Mouse (Mus musculus) heart, embryonic 16.5 days (tissue): ENCODE data around the gene C1qtnf9. TPM values are rescaled to one million over a fixed set of nuclear protein-coding genes. Genes with fewer than 3 reads are reported as not detected.

ENCODE experiments used
- ATAC-seq: fragments of 200-750 bp; cut with Nextera tagmentation; replicated peaks from 2 replicates; pipeline ENCODE4 v1.8.0; 2017; ENCODE audit warnings: moderate number of reproducible peaks; ENCODE audit not compliant: insufficient read depth, low FRiP score; ENCODE audit errors: extremely low read depth
- H3K27ac ChIP-seq: fragments of 300-500 bp; sonication (generic); 2 replicates; pipeline ENCODE4 v1.5.1; 2014; ENCODE audit warnings: mild to moderate bottlenecking, low read length, control low read depth, moderate library complexity
- H3K27me3 ChIP-seq: fragments of 300-500 bp; sonication (generic); 2 replicates; pipeline ENCODE4 v1.6.1; 2014; ENCODE audit warnings: low read length, mixed read lengths; ENCODE audit not compliant: control insufficient read depth, insufficient read depth
- H3K36me3 ChIP-seq: fragments of 300-500 bp; sonication (generic); 2 replicates; pipeline ENCODE4 v1.6.1; 2014; ENCODE audit not compliant: control insufficient read depth, insufficient read depth
- H3K4me1 ChIP-seq: fragments of 300-500 bp; sonication (generic); 2 replicates; pipeline ENCODE4 v1.6.1; 2014; ENCODE audit warnings: low read length, mixed read lengths; ENCODE audit not compliant: control insufficient read depth, insufficient read depth
- H3K4me2 ChIP-seq: fragments of 300-500 bp; sonication (generic); 2 replicates; pipeline ENCODE4 v1.6.1; 2014; ENCODE audit warnings: low read depth, mild to moderate bottlenecking, control low read depth, low read length
- H3K4me3 ChIP-seq: fragments of 300-500 bp; sonication (generic); 2 replicates; pipeline ENCODE4 v1.5.1; 2014; ENCODE audit warnings: mild to moderate bottlenecking, control low read depth, low read length
- H3K9ac ChIP-seq: fragments of 300-500 bp; sonication (generic); 2 replicates; pipeline ENCODE4 v1.6.1; 2014; ENCODE audit warnings: low read length, control low read depth
- H3K9me3 ChIP-seq: fragments of 300-500 bp; sonication (generic); replicated peaks from 2 replicates; pipeline ENCODE4 v1.6.1; 2016; ENCODE audit warnings: low read length; ENCODE audit not compliant: control insufficient read depth
- WGBS: fragments of 180-500 bp; shearing (Covaris S2); extraction: QIAGEN DNeasy Blood & Tissue Kit; methylation state at CpG from one replicate; pipeline ENCODE4 v1.1.7; 2014; 5-methylcytosine and 5-hydroxymethylcytosine counted together
- polyA plus RNA-seq: library from polyadenylated mRNA; unstranded; fragments of >200 nt; fragmentation: Nextera tagmentation; extraction: Ambion mirVana; gene quantifications from 2 replicates; pipeline ENCODE4 v1.2.1, GENCODE M21; 2015

C1qtnf9 gene
- polyA plus RNA-seq, 1 experiment from 2014 or later, result 4.0 TPM

DNA sequence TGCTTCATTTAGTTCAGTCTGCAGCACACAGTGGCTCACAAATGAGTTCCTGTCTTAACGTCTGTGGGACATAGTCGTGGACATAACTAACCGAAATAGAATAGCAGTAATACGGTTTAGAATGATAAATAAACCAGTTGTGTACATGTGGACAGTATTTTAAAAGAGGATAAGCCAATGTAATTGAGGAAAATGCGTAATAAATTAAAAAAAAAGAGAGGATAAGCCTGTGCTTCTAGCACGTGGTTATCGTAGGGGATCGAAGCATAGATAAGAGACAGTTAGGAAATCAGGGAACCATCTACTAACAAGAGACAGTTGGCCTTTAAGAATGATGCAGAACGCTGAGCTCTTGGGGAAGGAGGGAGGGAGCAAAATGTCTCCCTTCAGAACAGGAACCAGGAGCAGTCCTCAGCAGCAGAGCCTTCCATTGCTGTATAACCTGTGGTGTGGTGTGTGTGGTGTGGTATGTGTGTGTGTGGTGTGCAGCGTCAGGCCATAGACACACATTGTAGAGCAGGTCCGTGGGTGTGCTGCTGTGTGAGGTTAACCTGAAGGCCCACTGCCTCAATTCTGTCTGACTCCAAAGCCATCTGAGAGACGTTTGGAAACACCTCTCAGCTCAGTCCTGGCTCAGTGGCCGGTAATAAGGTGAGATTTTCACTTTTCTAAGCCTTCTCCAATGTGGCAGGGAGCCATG is 31.9 kb upstream of the C1qtnf9 start:
- Histone ChIP-seq H3K9ac (peak overlapping the region; percentile 76), H3K4me1 (peaks cover 71% of the 10 kb centered on the region), H3K27me3 (no peaks in the 10 kb centered on the region), H3K4me2 (peak overlapping the region; percentile 63), H3K27ac (peak overlapping the region; percentile 96), H3K4me3 (peak overlapping the region; percentile 31), H3K9me3 (no peaks in the 10 kb centered on the region), H3K36me3 (no peaks in the 10 kb centered on the region)
- ATAC-seq, result no peak
- 35% methylated on average over 13 of the region's 13 CpGs for WGBS

DNA sequence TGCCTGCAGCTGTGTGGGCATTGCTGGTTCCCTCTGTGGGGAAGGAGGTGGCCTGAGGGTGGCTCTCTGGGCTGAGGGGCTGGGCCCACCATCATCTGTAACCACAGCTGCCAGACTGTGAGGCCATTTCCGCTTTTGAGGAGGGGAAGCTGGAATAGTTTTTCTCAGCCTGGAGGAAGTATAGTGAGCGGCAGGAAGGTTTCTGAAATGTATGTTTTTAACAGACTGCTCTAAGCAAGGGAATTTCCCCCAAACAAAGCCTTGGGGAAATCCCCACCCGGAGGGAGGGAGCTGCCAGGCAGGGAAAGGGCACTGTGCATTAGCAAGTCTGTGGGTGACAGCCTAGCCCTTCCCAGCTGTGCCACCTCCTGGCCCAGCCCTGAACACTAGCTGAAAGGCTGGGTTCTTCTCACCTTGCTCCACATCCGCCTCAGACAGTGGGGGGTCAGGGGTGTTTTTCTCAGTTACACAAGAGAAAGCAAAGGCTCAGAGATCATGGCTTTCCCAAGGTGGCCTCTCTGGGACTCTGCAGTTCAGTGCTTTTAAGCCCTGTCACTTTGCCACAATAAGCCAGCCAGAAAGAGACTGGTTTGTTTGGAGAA is 31.2 kb upstream of the C1qtnf9 start:
- Histone ChIP-seq H3K36me3 (no peaks in the 10 kb centered on the region), H3K4me2 (peak overlapping the region; percentile 63), H3K9me3 (no peaks in the 10 kb centered on the region), H3K9ac (peak overlapping the region; percentile 76), H3K4me3 (peak overlapping the region; percentile 31), H3K27me3 (no peaks in the 10 kb centered on the region), H3K4me1 (peaks cover 78% of the 10 kb centered on the region), H3K27ac (peak overlapping the region; percentile 96)
- 4% methylated on average over 4 of the region's 4 CpGs for WGBS
- 0 out of 2 replicates have a peak, but pooled peaks have one; percentile 15 for ATAC-seq

DNA sequence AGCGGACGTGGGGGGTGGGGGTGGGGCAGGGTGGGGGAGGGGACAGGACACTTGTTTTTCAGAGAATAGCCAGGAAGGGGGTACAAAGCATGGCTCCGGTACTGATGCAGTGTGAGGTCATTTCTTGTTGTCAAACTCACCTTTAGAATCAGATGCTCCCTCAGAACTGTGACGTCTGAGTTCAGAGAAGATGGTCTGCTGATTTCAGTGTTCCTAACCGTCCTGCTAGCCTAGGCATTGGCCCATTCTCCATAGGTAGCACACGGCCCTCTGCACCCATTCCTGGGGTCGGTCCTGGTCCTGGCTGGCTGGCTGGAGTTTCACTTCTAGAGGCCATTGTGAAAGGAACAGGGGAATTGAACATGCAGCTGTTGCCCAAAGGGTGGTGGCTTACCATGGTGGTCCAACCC is 30.7 kb upstream of the C1qtnf9 start:
- ATAC-seq, result no peak
- Histone ChIP-seq H3K4me1 (peaks cover 83% of the 10 kb centered on the region), H3K4me3 (peak overlapping the region; percentile 31; the same call in 1 of the 2 replicates), H3K27me3 (no peaks in the 10 kb centered on the region), H3K36me3 (no peaks in the 10 kb centered on the region), H3K27ac (peak overlapping the region; percentile 96), H3K9me3 (no peaks in the 10 kb centered on the region), H3K4me2 (peak overlapping the region; percentile 63), H3K9ac (0 out of 2 replicates have a peak overlapping the region, but pooled peaks have one; percentile 0)
- 21% methylated on average over 7 of the region's 7 CpGs for WGBS

DNA sequence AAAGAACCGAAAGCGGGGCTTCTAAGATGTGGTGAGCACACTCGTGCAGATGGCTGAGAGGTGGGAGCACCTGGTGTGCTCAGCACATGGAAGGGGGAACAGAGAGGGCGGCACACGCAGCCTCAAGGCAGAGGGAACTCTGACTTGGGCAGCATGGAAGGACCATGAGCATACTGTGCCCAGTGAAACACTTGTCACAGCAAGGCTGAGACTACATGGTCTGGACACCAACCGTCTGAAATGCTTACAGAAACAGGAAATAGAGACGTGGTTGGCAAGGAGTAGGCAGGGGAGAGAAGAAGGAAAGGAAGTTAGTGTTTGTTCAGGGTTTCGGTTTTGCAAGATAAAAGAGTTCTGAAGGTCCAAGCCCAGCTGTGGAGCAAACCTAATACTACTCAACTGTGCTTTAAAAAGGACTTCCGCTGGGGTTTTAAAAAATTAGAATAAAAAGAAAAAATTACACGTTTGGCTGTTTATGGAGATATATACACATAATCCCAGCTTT is 29.4 kb upstream of the C1qtnf9 start:
- no peaks in the 10 kb centered on the region for H3K27me3 ChIP-seq
- peak overlapping the region; percentile 96 for H3K27ac ChIP-seq
- H3K9me3 ChIP-seq, result no peaks in the 10 kb centered on the region
- H3K4me1 ChIP-seq, result peaks cover 90% of the 10 kb centered on the region
- H3K4me3 ChIP-seq, result no peak overlapping the region
- 53% methylated on average over 10 of the region's 10 CpGs for WGBS
- no peak for ATAC-seq
- H3K9ac ChIP-seq, result peak overlapping the region; percentile 50
- no peaks in the 10 kb centered on the region for H3K36me3 ChIP-seq
- H3K4me2 ChIP-seq, result peak overlapping the region; percentile 27

DNA sequence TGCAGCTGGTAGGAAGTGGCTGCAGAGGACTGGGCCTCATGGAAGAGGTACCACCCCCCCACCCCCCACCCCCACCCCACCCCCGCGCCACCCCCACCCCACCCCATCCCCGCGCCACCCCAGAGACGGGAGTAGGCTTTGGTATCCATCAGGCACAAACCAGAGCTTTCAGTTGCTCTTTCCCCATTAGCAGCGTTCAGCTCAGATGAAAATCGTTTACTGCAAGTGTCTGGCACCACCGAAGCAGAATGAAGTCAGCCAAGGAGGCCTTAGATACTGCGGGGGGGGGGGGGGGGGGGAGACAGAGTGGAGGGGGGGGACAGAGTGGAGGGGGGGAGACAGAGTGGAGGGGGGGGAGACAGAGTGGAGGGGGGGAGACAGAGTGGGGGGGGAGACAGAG is 28.8 kb upstream of the C1qtnf9 start:
- 10% methylated on average over 7 of the region's 9 CpGs for WGBS
- Histone ChIP-seq H3K4me3 (no peak overlapping the region), H3K27me3 (no peaks in the 10 kb centered on the region), H3K27ac (peak overlapping the region; percentile 96), H3K4me2 (0 out of 2 replicates have a peak overlapping the region, but pooled peaks have one; percentile 6), H3K9ac (no peak overlapping the region; the same call in 1 of the 2 replicates), H3K36me3 (no peaks in the 10 kb centered on the region), H3K4me1 (peaks cover 90% of the 10 kb centered on the region), H3K9me3 (no peaks in the 10 kb centered on the region)
- no peak for ATAC-seq

DNA sequence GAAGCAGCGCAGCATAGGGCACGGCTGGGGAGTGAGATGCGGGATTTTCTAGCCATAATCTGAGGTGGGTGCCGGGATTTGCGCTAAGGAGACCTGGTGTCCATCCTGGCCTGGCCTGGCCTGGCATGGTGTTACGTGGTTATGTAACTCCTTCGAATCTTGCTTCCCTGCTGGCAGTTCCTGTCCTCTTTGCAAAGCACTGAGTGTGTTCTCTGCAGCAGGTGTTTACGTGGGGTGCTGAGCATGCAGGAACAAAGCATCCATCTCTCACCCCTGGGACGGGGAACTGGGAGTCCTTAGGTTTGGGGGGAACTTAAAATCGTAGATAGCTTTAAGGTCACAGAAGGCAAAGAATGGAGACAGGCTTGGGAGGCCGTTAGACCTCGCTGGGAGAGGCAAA is 28.3 kb upstream of the C1qtnf9 start:
- Histone ChIP-seq H3K9me3 (no peaks in the 10 kb centered on the region), H3K4me2 (no peak overlapping the region), H3K36me3 (no peaks in the 10 kb centered on the region), H3K27me3 (no peaks in the 10 kb centered on the region), H3K4me1 (peaks cover 90% of the 10 kb centered on the region), H3K4me3 (no peak overlapping the region), H3K27ac (peak overlapping the region; percentile 96), H3K9ac (peak overlapping the region; percentile 49; the same call in 1 of the 2 replicates)
- no peak for ATAC-seq
- WGBS, result 56% methylated on average over 12 of the region's 12 CpGs

DNA sequence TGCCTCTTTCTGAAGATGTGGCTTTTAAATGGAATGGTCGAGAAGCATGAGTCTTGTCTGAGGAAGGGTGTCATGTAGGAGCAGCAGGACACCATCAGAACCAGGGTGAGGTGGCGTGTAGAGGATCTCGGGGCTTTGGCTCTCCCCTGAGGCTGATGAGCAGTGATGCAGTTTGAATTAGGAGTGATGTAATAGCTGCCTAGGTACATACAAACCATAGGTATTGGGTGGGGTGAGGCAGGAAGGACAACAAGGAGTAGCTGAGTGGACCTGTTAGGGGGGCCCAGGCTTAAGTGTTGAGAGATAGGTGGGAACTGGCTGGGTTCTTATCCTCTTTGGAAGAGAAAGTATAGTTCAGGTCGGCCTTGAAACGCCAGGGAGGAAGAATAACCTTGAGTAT is 27.4 kb upstream of the C1qtnf9 start:
- H3K4me3 ChIP-seq, result no peak overlapping the region
- H3K9ac ChIP-seq, result peak overlapping the region; percentile 56
- no peaks in the 10 kb centered on the region for H3K9me3 ChIP-seq
- 53% methylated on average over 5 of the region's 5 CpGs for WGBS
- no peak for ATAC-seq
- no peaks in the 10 kb centered on the region for H3K36me3 ChIP-seq
- H3K27ac ChIP-seq, result peak overlapping the region; percentile 96
- H3K4me2 ChIP-seq, result peak overlapping the region; percentile 45
- no peaks in the 10 kb centered on the region for H3K27me3 ChIP-seq
- H3K4me1 ChIP-seq, result peaks cover 90% of the 10 kb centered on the region

DNA sequence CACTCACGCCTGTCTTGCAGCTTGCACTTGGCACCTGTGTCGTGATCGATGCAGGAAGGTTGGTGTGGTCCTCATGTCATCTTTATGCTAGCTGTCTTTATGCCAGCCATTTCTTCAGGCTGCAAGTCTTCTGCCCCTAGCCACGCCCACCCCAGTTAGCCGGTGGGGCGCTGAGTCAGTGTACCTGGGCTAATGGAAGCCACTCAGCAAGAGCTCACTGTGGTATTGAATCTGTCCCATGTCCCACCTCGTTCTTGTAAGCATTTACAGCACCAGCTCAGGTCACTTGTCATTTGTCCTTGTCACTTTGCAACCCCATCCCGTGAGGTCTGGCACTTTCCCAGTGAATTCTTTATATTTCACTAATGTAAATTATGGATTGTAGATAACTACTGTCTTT is 26.9 kb upstream of the C1qtnf9 start:
- 35% methylated on average over 8 of the region's 8 CpGs for WGBS
- Histone ChIP-seq H3K9ac (peak overlapping the region; percentile 56), H3K4me2 (peak overlapping the region; percentile 45), H3K27ac (peak overlapping the region; percentile 96), H3K4me1 (peaks cover 88% of the 10 kb centered on the region), H3K36me3 (peaks cover 4% of the 10 kb centered on the region; the same call in 1 of the 2 replicates), H3K27me3 (no peaks in the 10 kb centered on the region), H3K4me3 (no peak overlapping the region), H3K9me3 (no peaks in the 10 kb centered on the region)
- ATAC-seq, result peak; percentile 41

DNA sequence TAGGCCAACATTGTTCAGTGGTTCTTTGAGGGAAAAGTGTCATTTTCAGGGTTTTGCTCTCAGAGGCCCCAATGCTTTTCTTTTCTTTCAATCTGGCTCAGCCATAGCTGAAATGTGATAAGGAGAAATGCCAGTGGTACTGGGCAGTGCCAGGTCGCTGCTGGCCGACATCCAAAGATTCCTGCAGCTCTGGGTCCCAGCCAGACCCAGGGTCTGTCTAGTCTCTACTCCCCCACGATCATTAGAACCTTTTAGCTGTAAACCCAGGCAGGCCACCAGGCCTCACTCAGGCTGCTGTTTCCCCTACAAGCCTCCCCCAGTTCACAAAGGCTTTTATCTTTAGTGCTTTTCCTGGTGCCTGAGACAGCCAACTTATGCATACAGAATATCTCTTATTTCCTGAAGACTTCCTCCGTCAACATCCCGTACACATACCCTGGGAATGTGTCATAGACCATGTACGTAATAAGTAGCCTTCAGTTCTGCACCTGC is 26.4 kb upstream of the C1qtnf9 start:
- peak overlapping the region; percentile 56 for H3K9ac ChIP-seq

More for the DNA sequence above, 26.4 kb upstream of the C1qtnf9 start:
- Histone ChIP-seq H3K4me2 (peak overlapping the region; percentile 45), H3K27me3 (no peaks in the 10 kb centered on the region), H3K36me3 (peaks cover 9% of the 10 kb centered on the region), H3K4me3 (no peak overlapping the region), H3K27ac (peak overlapping the region; percentile 96), H3K4me1 (peaks cover 83% of the 10 kb centered on the region), H3K9me3 (no peaks in the 10 kb centered on the region)
- ATAC-seq, result peak; percentile 80
- 15% methylated on average over 6 of the region's 6 CpGs for WGBS
